ENCODE assay signal across 8 mouse cellular contexts in the genomic region with DNA sequence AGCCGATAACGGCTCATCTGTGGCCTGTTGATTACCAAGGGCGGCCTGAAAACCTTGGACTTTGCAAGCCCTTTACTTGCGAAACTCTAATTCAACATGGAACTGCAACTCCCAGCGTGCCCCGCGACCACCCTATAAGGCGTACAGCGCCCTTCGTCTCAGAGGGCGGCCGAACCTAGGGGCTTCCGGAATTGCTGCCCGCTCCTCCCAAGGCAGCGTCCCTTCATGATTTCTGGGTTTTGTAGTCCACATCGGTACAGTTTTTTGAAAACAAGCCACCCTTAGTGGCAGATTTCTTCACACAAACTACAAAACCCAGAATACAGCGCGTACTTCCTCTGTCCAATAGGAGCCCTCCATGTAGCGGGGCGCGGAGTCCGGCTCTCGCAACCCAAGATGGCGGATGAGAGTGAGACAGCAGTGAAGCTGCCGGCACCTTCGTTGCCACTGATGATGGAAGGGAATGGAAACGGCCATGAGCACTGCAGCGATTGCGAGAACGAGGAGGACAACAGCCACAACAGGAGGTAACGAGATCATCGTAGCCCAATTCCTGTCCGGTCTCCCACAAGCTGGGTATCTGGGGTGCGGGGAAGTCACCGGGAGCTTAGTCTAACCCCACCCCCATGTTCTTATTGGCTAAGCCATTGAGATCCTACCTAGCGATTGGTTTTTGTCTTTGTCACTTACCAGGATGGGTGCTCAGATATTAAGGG. TPM values are rescaled to one million over a fixed set of nuclear protein-coding genes. Genes with fewer than 3 reads are reported as not detected.
A peak's percentile ranks its signal among the peaks of the same experiment; 100 is the strongest.
DNase-seq lines count a peak whose midpoint lies in the region; ATAC-seq and TF ChIP-seq lines count a peak whose summit lies in the region.

A gene (plus strand): TSS at position 15 of the 716 bp plus-strand sequence.
A gene (minus strand): TSS at position 158 of the 716 bp plus-strand sequence.

- peak within 1 kb of the TSS; percentile 72 for H3K27ac ChIP-seq in forebrain, embryonic 16.5 days (ENCODE audit: low read length)
- H3K27ac ChIP-seq in layer of hippocampus, adult 2 months, result peak within 1 kb of the TSS; percentile 98
- peak within 1 kb of the TSS; percentile 74 for H3K27ac ChIP-seq in lung, embryonic 14.5 days (ENCODE audit: low read depth)
- H3K27ac ChIP-seq in olfactory bulb, adult 2 months (ENCODE audit: insufficient read depth, low read depth, low read length), result peak within 1 kb of the TSS; percentile 88
- H3K27ac ChIP-seq in thymus, adult 2 months (ENCODE audit: control insufficient read depth, insufficient read depth, low read length), result peak within 1 kb of the TSS; percentile 15; the same call in 1 of the 2 replicates

- H3K27me3 ChIP-seq in G1E (ENCODE audit: insufficient read depth, low read length), result no peaks in the 10 kb centered on the region
- no peaks in the 10 kb centered on the region for H3K27me3 ChIP-seq in forebrain, embryonic 16.5 days (replicated peaks; ENCODE audit: control insufficient read depth, insufficient read depth, low read length)
- H3K27me3 ChIP-seq in lung, embryonic 14.5 days (ENCODE audit: insufficient read depth, low read length), result no peaks in the 10 kb centered on the region
- no peaks in the 10 kb centered on the region for H3K27me3 ChIP-seq in thymus, adult 2 months (ENCODE audit: control insufficient read depth, insufficient read depth, low read length)

- TF ChIP-seq CTCF in G1E (IDR thresholded peaks at IDR 0.05; ENCODE audit: low read depth, low read length), result no peak
- no peak; the same call in 1 of the 2 replicates for TF ChIP-seq CTCF in layer of hippocampus, adult 2 months (conservative IDR thresholded peaks at IDR 0.05)
- TF ChIP-seq CTCF in lung, embryonic 14.5 days (IDR thresholded peaks at IDR 0.05; ENCODE audit: low read depth), result no peak
- TF ChIP-seq CTCF in olfactory bulb, adult 2 months (IDR thresholded peaks at IDR 0.05; ENCODE audit: insufficient read depth, low read depth, low read length), result no peak
- TF ChIP-seq CTCF in thymus, adult 2 months (IDR thresholded peaks at IDR 0.05; ENCODE audit: borderline replicate concordance, control insufficient read depth, extremely low read depth, insufficient read depth, low read length, poor library complexity), result no peak

- peak; percentile 88 for DNase-seq in G1E (ENCODE audit: low spot score)
- peak; percentile 92 to 97 for DNase-seq in cerebellum, adult 18-20 months
- peak; percentile 87 to 97 for DNase-seq in heart, postnatal 36 days
- DNase-seq in layer of hippocampus, adult 2 months (ENCODE audit: low spot score in 2 of 2), result peak; percentile 89 to 98
- DNase-seq in lung, embryonic 14.5 days, result peak; percentile 98
- DNase-seq in thymus, adult 2 months, result peak; percentile 91

- peaks cover 41% of the 10 kb centered on the region for H3K4me1 ChIP-seq in G1E (ENCODE audit: insufficient read depth, low read depth, low read length)
- H3K4me1 ChIP-seq in forebrain, embryonic 16.5 days (replicated peaks; ENCODE audit: control insufficient read depth, insufficient read depth, low read length), result peaks cover 13% of the 10 kb centered on the region
- peaks cover 5% of the 10 kb centered on the region; the same call in 1 of the 2 replicates for H3K4me1 ChIP-seq in lung, embryonic 14.5 days (ENCODE audit: insufficient read depth)
- H3K4me1 ChIP-seq in olfactory bulb, adult 2 months (ENCODE audit: control insufficient read depth, insufficient read depth, low read length), result peaks cover 16% of the 10 kb centered on the region
- peaks cover 2% of the 10 kb centered on the region for H3K4me1 ChIP-seq in thymus, adult 2 months (replicated peaks; ENCODE audit: control insufficient read depth, insufficient read depth, low read length)

- H3K4me3 ChIP-seq in G1E (ENCODE audit: low read depth, low read length), result peak within 1 kb of the TSS; percentile 81
- peak within 1 kb of the TSS; percentile 78 for H3K4me3 ChIP-seq in forebrain, embryonic 16.5 days (replicated peaks; ENCODE audit: low read length)
- peak within 1 kb of the TSS; percentile 68 for H3K4me3 ChIP-seq in layer of hippocampus, adult 2 months
- peak within 1 kb of the TSS; percentile 69 for H3K4me3 ChIP-seq in lung, embryonic 14.5 days (ENCODE audit: low read depth, low read length)
- peak within 1 kb of the TSS; percentile 75 for H3K4me3 ChIP-seq in olfactory bulb, adult 2 months (ENCODE audit: insufficient read depth, low read depth, low read length)
- H3K4me3 ChIP-seq in thymus, adult 2 months (ENCODE audit: control insufficient read depth, insufficient read depth, low read length), result peak within 1 kb of the TSS; percentile 83

- under 1% methylated on average over 36 of the region's 36 CpGs for WGBS in forebrain, embryonic 16.5 days
- WGBS in lung, embryonic 14.5 days, result under 1% methylated on average over 36 of the region's 36 CpGs
- WGBS in olfactory bulb, adult 2 months, result under 1% methylated on average over 36 of the region's 36 CpGs
- WGBS in thymus, adult 2 months, result under 1% methylated on average over 36 of the region's 36 CpGs

- peak within 1 kb of the TSS; percentile 75 for H3K9ac ChIP-seq in forebrain, embryonic 16.5 days (replicated peaks; ENCODE audit: low read depth, low read length)
- H3K9ac ChIP-seq in lung, embryonic 14.5 days, result peak within 1 kb of the TSS; percentile 65

- peak within 1 kb of the TSS; percentile 86 for H3K4me2 ChIP-seq in forebrain, embryonic 16.5 days (ENCODE audit: low read length)
- H3K4me2 ChIP-seq in lung, embryonic 14.5 days, result peak within 1 kb of the TSS; percentile 64

- H3K9me3 ChIP-seq in G1E (replicated peaks), result no peaks in the 10 kb centered on the region
- no peaks in the 10 kb centered on the region for H3K9me3 ChIP-seq in forebrain, embryonic 16.5 days (ENCODE audit: control insufficient read depth, low read length)
- no peaks in the 10 kb centered on the region for H3K9me3 ChIP-seq in lung, embryonic 14.5 days (ENCODE audit: low read depth, low read length)

- H3K36me3 ChIP-seq in G1E (replicated peaks), result peaks cover 64% of the 10 kb centered on the region
- no peaks in the 10 kb centered on the region for H3K36me3 ChIP-seq in forebrain, embryonic 16.5 days (ENCODE audit: control insufficient read depth, insufficient read depth)
- peaks cover 11% of the 10 kb centered on the region; the same call in 1 of the 2 replicates for H3K36me3 ChIP-seq in lung, embryonic 14.5 days (ENCODE audit: insufficient read depth)
- H3K36me3 ChIP-seq in thymus, adult 2 months (ENCODE audit: control insufficient read depth, insufficient read depth, low read length), result no peaks in the 10 kb centered on the region

- ATAC-seq in G1E (ENCODE audit: extremely low read depth, insufficient number of reproducible peaks, low FRiP score, poor library complexity, severe bottlenecking), result peak; percentile 91
- ATAC-seq in forebrain, embryonic 16.5 days, result peak; percentile 98
- peak; percentile 99 for ATAC-seq in lung, embryonic 14.5 days (ENCODE audit: insufficient read depth)

- TF ChIP-seq POLR2A in olfactory bulb, adult 2 months (IDR thresholded peaks at IDR 0.05; ENCODE audit: insufficient read depth, low read depth, low read length), result peak; percentile 54; the same call in 1 of the 2 replicates
- peak; percentile 67 for TF ChIP-seq POLR2A in thymus, adult 2 months (IDR thresholded peaks at IDR 0.05; ENCODE audit: control insufficient read depth, extremely low read depth, insufficient read depth, low read length, poor library complexity)

- intact Hi-C loops in heart, postnatal 36 days (cut with DNase I), result no loop called here

RNA-seq across cellular contexts. Expression of the first gene that starts in this region (rescaled TPM):
- total RNA-seq in G1E (2014; fragmentation: Nextera tagmentation) (54.2 and 83.8 TPM in 2 replicates), G1E (2017) (40.0 and 51.2 TPM in 2 replicates)
- 5.9 and 9.2 TPM in 2 replicates for polyA plus RNA-seq in G1E (2012)
- 31.7 and 37.2 TPM in 2 replicates for polyA plus RNA-seq in forebrain, embryonic 16.5 days (2015; fragmentation: Nextera tagmentation; extraction: Ambion mirVana)
- 10 to 100 TPM; 65.2 to 68.7 TPM for total RNA-seq in heart, postnatal 36 days (2021)
- 100 to 1,000 TPM; 169 to 173 TPM for total RNA-seq in layer of hippocampus, adult 2 months (2021)
- polyA plus RNA-seq in lung, embryonic 14.5 days (2014; fragmentation: Nextera tagmentation; extraction: Ambion mirVana), result 64.4 and 72.4 TPM in 2 replicates
- polyA plus RNA-seq in olfactory bulb, adult 2 months (2012; ENCODE audit: insufficient read depth, insufficient read length, low replicate concordance, missing spikeins), result 557 TPM in 1 of 2 replicates, not detected in the other
- 52.5 and 60.8 TPM in 2 replicates for polyA plus RNA-seq in thymus, adult 2 months (2012; rRNA removed)

RNA-seq across cellular contexts. Expression of the second gene that starts in this region (rescaled TPM):
- 87.1 and 95.3 TPM in 2 replicates for total RNA-seq in G1E (2014; fragmentation: Nextera tagmentation)
- 31.1 and 36.4 TPM in 2 replicates for total RNA-seq in G1E (2017)
- polyA plus RNA-seq in G1E (2012), result 191 and 199 TPM in 2 replicates
- 162 and 166 TPM in 2 replicates for polyA plus RNA-seq in forebrain, embryonic 16.5 days (2015; fragmentation: Nextera tagmentation; extraction: Ambion mirVana)
- 10 to 100 TPM; 70.4 to 81.3 TPM for total RNA-seq in heart, postnatal 36 days (2021)
- total RNA-seq in layer of hippocampus, adult 2 months (2021), result 10 to 100 TPM; 77.1 to 80.3 TPM
- polyA plus RNA-seq in lung, embryonic 14.5 days (2014; fragmentation: Nextera tagmentation; extraction: Ambion mirVana), result 218 and 225 TPM in 2 replicates
- polyA plus RNA-seq in olfactory bulb, adult 2 months (2012; ENCODE audit: insufficient read depth, insufficient read length, low replicate concordance, missing spikeins), result not detected in 2 replicates
- polyA plus RNA-seq in thymus, adult 2 months (2012; rRNA removed), result 77.5 and 88.2 TPM in 2 replicates

Comparison
In these comparisons a context has a peak if more than half of its experiments do, and no peak if none do; other contexts are left out.
1. Peak in every context shown above with its lines: DNase-seq, ATAC-seq, H3K4me3 ChIP-seq and H3K27ac ChIP-seq.
2. H3K27ac ChIP-seq: peak in every context shown above with its lines; median percentile 98 in layer of hippocampus, adult 2 months; 88 in olfactory bulb, adult 2 months; 74 in lung, embryonic 14.5 days; 72 in forebrain, embryonic 16.5 days; 15 in thymus, adult 2 months.